ENCODE assay signal across 8 mouse cellular contexts in the genomic region with DNA sequence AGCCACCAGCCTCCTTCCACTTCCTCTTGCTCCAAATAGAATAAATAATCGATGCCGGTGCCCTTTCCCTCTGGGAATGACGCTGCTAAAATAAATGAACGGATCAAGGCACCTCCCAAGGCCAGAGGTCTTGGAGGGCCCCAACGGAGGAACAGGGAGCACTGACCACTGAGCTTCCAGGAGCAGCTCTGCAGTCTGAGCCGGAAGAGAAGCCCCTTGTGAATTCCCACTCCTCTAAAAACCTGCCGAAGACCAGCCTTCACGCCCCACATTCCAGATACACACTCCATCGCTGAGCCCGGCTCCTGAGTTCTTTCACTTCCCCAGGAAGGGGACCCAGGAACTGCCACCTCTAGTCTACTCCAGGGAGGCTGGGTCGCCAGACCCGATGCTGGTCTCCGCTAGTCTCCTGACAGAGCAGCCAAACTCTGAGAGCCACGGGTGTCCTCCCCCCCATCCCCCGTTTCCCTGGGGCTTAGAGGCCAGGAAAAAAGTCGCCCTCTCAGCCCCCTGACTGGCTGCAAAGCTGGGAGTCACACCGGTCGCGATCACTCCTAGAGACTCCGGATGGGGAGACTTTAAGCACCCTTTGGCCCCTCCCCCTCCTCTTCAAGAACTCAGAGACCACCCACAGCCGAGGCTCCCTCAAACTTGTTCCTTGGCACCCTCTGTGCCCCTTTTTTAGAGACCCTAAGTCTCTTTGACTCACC. TPM values are rescaled to one million over a fixed set of nuclear protein-coding genes. Genes with fewer than 3 reads are reported as not detected.
DNase-seq lines count a peak whose midpoint lies in the region; ATAC-seq and TF ChIP-seq lines count a peak whose summit lies in the region.

No protein-coding gene starts in this region.

- no peaks in the 10 kb centered on the region for H3K9me3 ChIP-seq in forebrain, embryonic 16.5 days (ENCODE audit: control insufficient read depth, low read length)
- no peaks in the 10 kb centered on the region for H3K9me3 ChIP-seq in stomach, embryonic 15.5 days

- no peaks in the 10 kb centered on the region; the same call in 1 of the 2 replicates for H3K79me2 ChIP-seq in heart, adult 2 months (replicated peaks; ENCODE audit: control insufficient read depth, insufficient read depth, low read length)

- peak overlapping the region; percentile 75 for H3K4me2 ChIP-seq in forebrain, embryonic 16.5 days (ENCODE audit: low read length)
- H3K4me2 ChIP-seq in stomach, embryonic 15.5 days, result peak overlapping the region; percentile 72

- intact Hi-C loops in heart, adult 2 months (cut with DNase I), result loop anchor here (2.0 to 5.0 kb wide), 2 partner anchors 19 to 33 kb away; no protein-coding TSS in a partner anchor

- 4% methylated on average over 21 of the region's 21 CpGs for WGBS in heart, adult 2 months
- under 1% methylated on average over 21 of the region's 21 CpGs for WGBS in forebrain, embryonic 16.5 days
- 0% methylated on average over 21 of the region's 21 CpGs for WGBS in stomach, embryonic 15.5 days

- peak; percentile 40 to 61 for DNase-seq in heart, adult 2 months
- DNase-seq in heart, adult 8-10 months (ENCODE audit: low spot score), result no peak
- DNase-seq in brain, adult 2 months (ENCODE audit: low read depth, low spot score), result peak; percentile 43
- peak; percentile 34 for DNase-seq in kidney, adult 9 months
- DNase-seq in lung, postnatal 14 days, result peak; percentile 25
- DNase-seq in ovary, postnatal 14 days (ENCODE audit: low spot score), result no peak

- no peaks in the 10 kb centered on the region for H3K27me3 ChIP-seq in heart, adult 2 months (ENCODE audit: control insufficient read depth, insufficient read depth, low read length)
- no peaks in the 10 kb centered on the region for H3K27me3 ChIP-seq in forebrain, embryonic 16.5 days (replicated peaks; ENCODE audit: control insufficient read depth, insufficient read depth, low read length)
- H3K27me3 ChIP-seq in stomach, embryonic 15.5 days (replicated peaks), result no peaks in the 10 kb centered on the region

- TF ChIP-seq CTCF in heart, adult 2 months (IDR thresholded peaks at IDR 0.05), result no peak

- no peak for TF ChIP-seq EP300 in heart, adult 2 months (IDR thresholded peaks at IDR 0.05; ENCODE audit: insufficient read depth, low read depth, low read length)

- no peak for TF ChIP-seq POLR2A in heart, adult 2 months (IDR thresholded peaks at IDR 0.05; ENCODE audit: insufficient read depth, low read depth, low read length)

- H3K9ac ChIP-seq in heart, adult 2 months (ENCODE audit: low read depth, low read length), result peak overlapping the region; percentile 53
- H3K9ac ChIP-seq in forebrain, embryonic 16.5 days (replicated peaks; ENCODE audit: low read depth, low read length), result peak overlapping the region; percentile 83
- H3K9ac ChIP-seq in stomach, embryonic 15.5 days, result peak overlapping the region; percentile 71; the same call in 1 of the 2 replicates

- ATAC-seq in forebrain, embryonic 16.5 days, result peak; percentile 37
- peak; percentile 33; the same call in 1 of the 2 replicates for ATAC-seq in stomach, embryonic 15.5 days (ENCODE audit: insufficient read depth, low FRiP score, low read depth)

- peaks cover 5% of the 10 kb centered on the region for H3K4me1 ChIP-seq in heart, adult 2 months (ENCODE audit: control insufficient read depth, insufficient read depth, low read length)
- H3K4me1 ChIP-seq in forebrain, embryonic 16.5 days (replicated peaks; ENCODE audit: control insufficient read depth, insufficient read depth, low read length), result peaks cover 15% of the 10 kb centered on the region
- H3K4me1 ChIP-seq in stomach, embryonic 15.5 days, result peaks cover 17% of the 10 kb centered on the region

- H3K36me3 ChIP-seq in heart, adult 2 months (ENCODE audit: control insufficient read depth, insufficient read depth, low read length), result no peaks in the 10 kb centered on the region
- H3K36me3 ChIP-seq in forebrain, embryonic 16.5 days (ENCODE audit: control insufficient read depth, insufficient read depth), result no peaks in the 10 kb centered on the region
- peaks cover 8% of the 10 kb centered on the region for H3K36me3 ChIP-seq in stomach, embryonic 15.5 days

- peak overlapping the region; percentile 79 for H3K27ac ChIP-seq in heart, adult 2 months
- H3K27ac ChIP-seq in forebrain, embryonic 16.5 days (ENCODE audit: low read length), result peak overlapping the region; percentile 85
- peak overlapping the region; percentile 87 for H3K27ac ChIP-seq in stomach, embryonic 15.5 days

- peak overlapping the region; percentile 76 for H3K4me3 ChIP-seq in heart, adult 2 months
- H3K4me3 ChIP-seq in forebrain, embryonic 16.5 days (replicated peaks; ENCODE audit: low read length), result peak overlapping the region; percentile 86
- H3K4me3 ChIP-seq in stomach, embryonic 15.5 days (replicated peaks), result peak overlapping the region; percentile 74

RNA-seq across cellular contexts. Expression of a gene that starts 1.2 kb away (rescaled TPM):
- 10 to 100 TPM; 23.8 to 26.4 TPM for total RNA-seq in heart, adult 2 months (2021)
- 13.4 and 18.0 TPM in 2 replicates for polyA plus RNA-seq in heart, adult 2 months (2012; rRNA removed)
- 10 to 100 TPM; 20.9 to 28.3 (median 24.5) TPM for total RNA-seq in heart, adult 8-10 months (2022)
- polyA plus RNA-seq in forebrain, embryonic 16.5 days (2015; fragmentation: Nextera tagmentation; extraction: Ambion mirVana), result 83.9 and 96.6 TPM in 2 replicates
- 83.6 and 90.8 TPM in 2 replicates for polyA plus RNA-seq in stomach, embryonic 15.5 days (2015; fragmentation: Nextera tagmentation; extraction: Ambion mirVana)

Comparison
In these comparisons a context has a peak if more than half of its experiments do, and no peak if none do; other contexts are left out.
1. DNase-seq: peak in heart, adult 2 months (2 of 2), brain, adult 2 months (single experiment), kidney, adult 9 months (single experiment) and lung, postnatal 14 days (single experiment); none in heart, adult 8-10 months (single experiment) and ovary, postnatal 14 days (single experiment).
2. Peak in every context shown above with its lines, with median percentiles within 50 percentile points of each other: H3K27ac ChIP-seq, H3K4me3 ChIP-seq and H3K9ac ChIP-seq.